Comparison of ENCODE assay signal across 10 mouse cellular contexts in genomic region chr17:59099376-59099775, GRCm38 (mm10).
DNase-seq lines count a peak whose midpoint lies in the region; ATAC-seq lines count a peak whose summit lies in the region.
"Had no signal": no experiment of that assay in that cellular context is flagged by ENCODE, and none has a peak within 500 bp of the region (broad histone marks: within the 10 kb centered on the region; RNA-seq: fewer than 3 reads in every experiment).

No protein-coding gene starts in this region.

- H3K9ac ChIP-seq in hindbrain, embryonic 11.5 days (ENCODE audit: low read depth, low read length) = no peak overlapping the region
- H3K9ac ChIP-seq in hindbrain, embryonic 16.5 days (ENCODE audit: low read depth, low read length) = no peak overlapping the region
- H3K9ac ChIP-seq: embryonic facial prominence, embryonic 12.5 days; limb, embryonic 12.5 days had no signal

- no peaks in the 10 kb centered on the region for H3K4me1 ChIP-seq in hindbrain, embryonic 11.5 days (replicated peaks; ENCODE audit: control insufficient read depth, insufficient read depth, low read length)
- no peaks in the 10 kb centered on the region for H3K4me1 ChIP-seq in hindbrain, embryonic 16.5 days (ENCODE audit: control insufficient read depth, insufficient read depth, low read depth, low read length)
- H3K4me1 ChIP-seq: embryonic facial prominence, embryonic 12.5 days; limb, embryonic 12.5 days had no signal

- no peaks in the 10 kb centered on the region for H3K27me3 ChIP-seq in hindbrain, embryonic 11.5 days (ENCODE audit: control insufficient read depth, insufficient read depth, low read length)
- no peaks in the 10 kb centered on the region for H3K27me3 ChIP-seq in hindbrain, embryonic 16.5 days (replicated peaks; ENCODE audit: control insufficient read depth, insufficient read depth, low read length)
- H3K27me3 ChIP-seq: embryonic facial prominence, embryonic 12.5 days; limb, embryonic 12.5 days had no signal

- no peak for ATAC-seq in hindbrain, embryonic 11.5 days (ENCODE audit: low FRiP score)
- ATAC-seq in hindbrain, embryonic 16.5 days = no peak

- DNase-seq in hindbrain, embryonic 11.5 days (ENCODE audit: low spot score) = peak; percentile 72
- DNase-seq in A20 (ENCODE audit: low read depth, low spot score) = peak; percentile 64
- DNase-seq in WW6 (ENCODE audit: low read depth, low spot score) = peak; percentile 1
- DNase-seq in embryo, embryonic 10 days (ENCODE audit: low spot score) = peak; percentile 62
- DNase-seq in layer of hippocampus, adult 8-10 months (ENCODE audit: low spot score in 2 of 2) = peak; percentile 4 to 24
- peak; percentile 72 for DNase-seq in retina, embryonic 14.5 days (ENCODE audit: low spot score)
- DNase-seq in gastrocnemius, adult 18-20 months (ENCODE audit: low spot score) = no peak

- H3K36me3 ChIP-seq in hindbrain, embryonic 11.5 days (ENCODE audit: control insufficient read depth, insufficient read depth, low read length) = no peaks in the 10 kb centered on the region
- H3K36me3 ChIP-seq in hindbrain, embryonic 16.5 days (ENCODE audit: control insufficient read depth, insufficient read depth, low read length) = no peaks in the 10 kb centered on the region
- H3K36me3 ChIP-seq: embryonic facial prominence, embryonic 12.5 days; limb, embryonic 12.5 days had no signal

- no peak overlapping the region for H3K4me3 ChIP-seq in hindbrain, embryonic 11.5 days (ENCODE audit: low read depth, low read length)
- no peak overlapping the region for H3K4me3 ChIP-seq in hindbrain, embryonic 16.5 days (ENCODE audit: low read length)
- H3K4me3 ChIP-seq: embryonic facial prominence, embryonic 12.5 days; limb, embryonic 12.5 days had no signal

- no peak overlapping the region for H3K4me2 ChIP-seq in hindbrain, embryonic 11.5 days (replicated peaks; ENCODE audit: low read depth, low read length)
- H3K4me2 ChIP-seq in hindbrain, embryonic 16.5 days (ENCODE audit: low read length) = no peak overlapping the region
- H3K4me2 ChIP-seq: embryonic facial prominence, embryonic 12.5 days; limb, embryonic 12.5 days had no signal

- 8% methylated on average over 5 of the region's 5 CpGs for WGBS in hindbrain, embryonic 11.5 days
- WGBS in hindbrain, embryonic 16.5 days = 14% methylated on average over 5 of the region's 5 CpGs

- no peak overlapping the region for H3K27ac ChIP-seq in hindbrain, embryonic 11.5 days (ENCODE audit: low read depth, low read length)
- H3K27ac ChIP-seq in hindbrain, embryonic 16.5 days (ENCODE audit: low read depth, low read length) = no peak overlapping the region
- H3K27ac ChIP-seq: embryonic facial prominence, embryonic 12.5 days; limb, embryonic 12.5 days had no signal

- H3K9me3 ChIP-seq in hindbrain, embryonic 11.5 days (ENCODE audit: control insufficient read depth, low read length) = no peaks in the 10 kb centered on the region
- H3K9me3 ChIP-seq in hindbrain, embryonic 16.5 days (ENCODE audit: control insufficient read depth, low read length) = no peaks in the 10 kb centered on the region
- H3K9me3 ChIP-seq: embryonic facial prominence, embryonic 12.5 days; limb, embryonic 12.5 days had no signal
